Mouse (Mus musculus) adrenal gland, adult 10 weeks (tissue): ENCODE results near the gene Fancm. TPM values are rescaled to one million over a fixed set of nuclear protein-coding genes. Genes with fewer than 3 reads are reported as not detected.

Experiments used
- polyA plus RNA-seq: library from polyadenylated mRNA; stranded (reverse); fragments of 350-450 nt; fragmentation: Illumina TruSeq; extraction: RNeasy Lipid Tissue Mini Kit (QIAGEN cat#74804); gene quantifications from one replicate; pipeline ENCODE4 v1.2.3, GENCODE M21; 2014; ENCODE audit warnings: low read depth, low replicate concordance

Fancm gene
- polyA plus RNA-seq: 14.3 TPM

GRCm38 (mm10) chr12:65075085-65075732, at the start of gene Fancm:
Gene Fancm, plus strand, starts transcription at chr12:65075603.

DNA sequence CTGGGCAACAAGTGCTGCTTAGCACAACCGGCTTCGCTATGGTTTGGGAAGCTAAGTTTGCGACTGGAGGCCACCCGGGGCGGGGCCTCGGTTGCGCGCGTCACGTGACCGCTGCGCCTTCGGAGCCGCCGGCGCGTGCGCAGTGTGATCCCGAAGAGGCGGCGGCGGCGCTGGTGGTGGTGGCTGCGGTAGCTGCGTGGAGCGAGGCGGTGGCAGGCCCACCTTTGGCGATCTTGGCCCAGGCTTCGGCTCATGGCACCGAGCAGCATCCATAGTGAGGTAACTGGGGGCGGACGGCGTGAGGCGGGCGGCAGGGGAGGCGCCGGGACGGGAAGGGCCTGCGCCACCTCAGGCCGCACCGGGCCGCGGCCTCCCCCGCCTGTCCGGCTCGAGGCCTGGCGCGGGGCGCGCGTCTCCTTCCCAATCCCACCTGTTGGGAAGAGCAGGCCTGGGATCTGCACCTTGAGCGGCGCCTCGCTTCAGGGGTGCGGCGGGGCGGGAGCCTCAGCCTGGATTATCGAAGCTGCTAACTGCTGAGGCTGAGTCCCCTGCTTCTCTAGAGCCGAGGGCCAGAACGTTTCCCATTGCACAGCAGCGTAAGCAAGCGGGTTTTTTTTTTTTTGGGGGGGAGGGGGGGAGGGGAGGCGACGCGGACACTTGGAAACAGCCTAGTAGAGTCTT, 39.1 kb upstream of the Fancm start, which contains the start of gene Prpf39:
Gene Prpf39 (plus strand): TSS at position 144 of the 681 bp plus-strand sequence.

DNA sequence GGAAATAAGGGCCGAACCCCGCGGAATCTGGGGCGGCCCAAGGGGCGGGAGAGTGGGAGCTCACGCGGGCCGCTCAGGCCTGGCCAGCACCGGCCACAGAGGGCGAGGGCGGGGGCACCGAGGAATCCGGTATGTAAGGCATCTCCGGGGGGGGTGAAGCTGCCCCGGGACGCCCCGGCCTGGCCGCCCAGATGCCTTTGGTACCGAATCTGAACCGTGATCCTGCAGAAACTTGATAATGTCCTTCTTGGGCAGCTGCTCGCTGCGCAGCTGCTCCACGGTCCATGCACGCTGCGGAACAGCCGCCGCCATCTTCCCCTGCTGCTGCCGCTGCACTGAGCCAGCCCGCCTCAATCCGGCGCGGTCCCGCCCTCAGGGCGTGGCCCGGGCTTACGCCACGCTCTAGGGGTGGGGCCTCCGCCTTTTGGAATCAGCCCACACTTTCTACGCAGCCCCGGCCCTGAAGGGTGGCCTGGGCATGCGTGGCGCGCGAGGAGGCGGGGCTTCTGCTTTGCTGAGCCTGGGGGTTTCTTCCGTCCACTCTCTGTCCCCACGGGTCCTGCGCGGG, 1.7 kb upstream of the Fancm start, which contains the start of gene Fkbp3:
Gene Fkbp3 (minus strand): TSS at position 397 of the 568 bp plus-strand sequence.

GRCm38 (mm10) chr12:65172021-65172951, 96.9 kb downstream of the Fancm start, which contains the start of gene Mis18bp1:
Gene Mis18bp1, minus strand, starts transcription at chr12:65172604.

Other genes starting within 250 kb of the Fancm start
- 26.1 TPM for gene Gm527, start 157.7 kb upstream of the Fancm start, polyA plus RNA-seq
- gene Klhl28, start 110.1 kb upstream of the Fancm start, polyA plus RNA-seq: 31.7 TPM
- gene Togaram1, start 109.8 kb upstream of the Fancm start, polyA plus RNA-seq: 136 TPM
- 117 TPM for gene Prpf39, start 39.3 kb upstream of the Fancm start, polyA plus RNA-seq
- gene Fkbp3, start 1.6 kb upstream of the Fancm start, polyA plus RNA-seq: 663 TPM
- gene Mis18bp1, start 97.0 kb downstream of the Fancm start, polyA plus RNA-seq: 5.7 TPM
- gene Wdr20rt, start 149.9 kb downstream of the Fancm start, polyA plus RNA-seq: not detected